Mouse (Mus musculus) megakaryocyte, adult 5-6 weeks (primary cell): ENCODE measurements around the gene Atn1. TPM values are rescaled to one million over a fixed set of nuclear protein-coding genes. Genes with fewer than 3 reads are reported as not detected.

Experiments
- ATAC-seq: 2 replicates; pipeline ENCODE4 v1.8.0; 2016; ENCODE audit warnings: mild to moderate bottlenecking, inconsistent platforms; ENCODE audit not compliant: poor library complexity, severe bottlenecking
- total RNA-seq, 2 experiments: library from RNA; stranded (forward) in 1 of 2; stranded (reverse) in 1 of 2; fragments of 153-499, 151-499 nt in 1 of 2; fragments of 221-1000, 200-1000 nt in 1 of 2; gene quantifications; 2 replicates each; pipeline versions ENCODE4 v1.2.3 to v1.2.4; 2015 to 2017

The Atn1 gene
- total RNA-seq, 2 experiments from 2014 or later = 3.0 to 25.7 TPM

DNA sequence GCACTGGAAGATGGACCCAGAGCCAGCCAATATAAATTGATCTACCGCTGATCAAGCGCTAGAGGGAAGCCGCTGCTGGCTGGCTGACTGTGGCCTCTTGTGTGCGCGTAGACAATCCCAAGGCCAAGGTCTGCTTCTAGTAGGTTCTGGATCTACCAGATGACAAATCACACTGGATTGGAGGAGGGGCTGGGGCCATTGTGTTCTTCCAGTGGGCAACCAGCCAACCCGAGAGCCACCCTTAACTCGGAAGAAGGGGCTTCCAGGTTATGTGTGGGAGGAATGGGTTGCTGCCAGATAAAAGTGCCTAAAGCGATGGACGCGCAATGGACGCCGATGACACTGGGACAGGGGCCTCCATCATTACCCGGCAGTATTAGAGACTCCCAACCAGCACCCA lies 38.4 kb downstream of the Atn1 start:
- no peak for ATAC-seq

GRCm38 (mm10) chr6:124716864-124717490 lies 39.3 kb downstream of the Atn1 start:
- peak; percentile 66 for ATAC-seq

GRCm38 (mm10) chr6:124712918-124713317 lies 43.4 kb downstream of the Atn1 start:
- no peak for ATAC-seq

DNA sequence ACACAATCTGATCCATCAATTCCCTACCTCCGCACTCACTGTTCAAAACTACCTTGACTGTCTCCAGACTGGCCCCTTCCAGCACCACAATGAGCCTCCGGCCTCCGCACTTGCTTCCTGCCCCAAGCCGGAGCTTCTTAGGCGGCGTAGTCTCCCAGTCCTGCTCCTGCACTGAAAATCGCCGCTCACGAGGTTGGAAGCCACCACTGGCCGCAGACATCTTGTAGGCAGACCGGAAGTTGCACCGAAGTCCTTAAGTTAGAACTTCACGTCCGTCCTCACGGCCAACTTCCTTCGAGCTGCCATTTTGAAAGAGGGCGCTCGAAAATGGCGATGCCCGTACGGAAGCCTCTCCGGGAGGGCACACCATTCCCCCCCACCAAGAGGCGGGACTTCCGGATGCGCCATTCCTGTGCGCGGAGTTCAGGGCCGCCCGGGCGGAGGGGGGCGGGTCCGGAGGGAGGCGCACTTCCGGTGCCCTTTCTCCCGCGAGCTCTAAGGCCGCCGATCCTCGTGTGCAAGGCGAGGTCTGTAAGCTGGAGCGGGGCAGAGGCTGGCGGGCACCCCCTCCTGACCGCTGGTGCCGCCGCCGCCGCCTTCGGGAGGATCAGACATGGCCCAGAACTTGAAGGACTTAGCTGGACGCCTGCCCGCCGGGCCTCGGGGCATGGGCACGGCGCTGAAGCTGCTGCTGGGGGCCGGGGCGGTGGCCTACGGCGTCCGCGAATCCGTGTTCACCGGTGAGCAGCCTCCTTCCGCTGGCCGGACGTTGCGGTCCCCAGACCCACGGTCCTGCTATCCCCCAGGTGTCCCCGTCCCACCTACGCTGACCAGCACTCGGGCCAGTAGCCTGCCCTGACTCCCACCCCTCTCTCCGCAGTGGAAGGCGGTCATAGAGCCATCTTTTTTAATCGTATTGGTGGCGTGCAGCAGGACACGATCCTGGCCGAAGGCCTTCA lies 44.2 kb downstream of the Atn1 start, which contains the start of the genes Emg1 and Phb2:
Emg1 (minus strand) TSS at position 355 of the 959 bp plus-strand sequence.
Phb2 (plus strand) TSS at position 513 of the 959 bp plus-strand sequence.
- ATAC-seq = peak; percentile 95

GRCm38 (mm10) chr6:124708289-124708889 lies 47.9 kb downstream of the Atn1 start:
- no peak for ATAC-seq

GRCm38 (mm10) chr6:124706061-124706627 lies 50.2 kb downstream of the Atn1 start:
- no peak for ATAC-seq

DNA sequence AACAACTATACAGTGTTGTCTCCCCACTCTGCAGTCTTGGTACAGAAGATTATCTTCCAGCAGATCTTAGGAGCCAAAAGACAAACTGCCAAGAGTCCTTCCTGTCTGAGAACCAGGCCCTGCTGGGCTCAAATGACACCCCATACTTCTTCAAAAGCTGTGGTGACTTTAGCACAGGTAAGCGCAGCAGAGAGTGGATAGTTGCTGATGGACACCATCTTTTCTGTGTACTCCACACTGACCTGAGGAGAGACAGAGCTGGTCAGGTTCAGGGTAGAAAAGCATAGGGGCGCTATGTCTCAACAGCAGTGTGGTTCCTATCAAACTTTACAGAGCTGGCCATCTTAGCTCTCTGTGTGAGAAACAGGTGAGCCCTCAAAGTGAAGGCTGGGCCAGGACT lies 51.9 kb downstream of the Atn1 start:
- ATAC-seq = no peak

DNA sequence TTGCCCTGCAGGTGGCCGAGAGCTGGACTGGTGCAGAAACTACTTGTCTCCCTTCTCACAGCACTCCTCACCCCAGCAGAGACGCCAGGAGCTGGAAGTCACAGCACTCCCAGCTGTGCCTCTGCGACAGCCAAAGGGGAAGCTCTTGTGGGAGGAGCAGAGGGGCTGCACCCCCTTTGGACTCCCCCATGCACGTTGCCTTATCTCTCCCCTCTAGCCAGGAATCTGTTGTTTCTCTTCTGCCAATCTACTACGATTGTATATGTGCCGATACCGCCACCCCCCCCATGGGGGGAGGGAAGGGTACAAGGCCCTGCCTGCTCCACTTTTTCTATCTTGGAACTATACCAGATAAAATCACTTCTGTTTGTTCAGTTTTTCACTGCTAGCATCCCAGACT lies 52.5 kb downstream of the Atn1 start:
- no peak for ATAC-seq

DNA sequence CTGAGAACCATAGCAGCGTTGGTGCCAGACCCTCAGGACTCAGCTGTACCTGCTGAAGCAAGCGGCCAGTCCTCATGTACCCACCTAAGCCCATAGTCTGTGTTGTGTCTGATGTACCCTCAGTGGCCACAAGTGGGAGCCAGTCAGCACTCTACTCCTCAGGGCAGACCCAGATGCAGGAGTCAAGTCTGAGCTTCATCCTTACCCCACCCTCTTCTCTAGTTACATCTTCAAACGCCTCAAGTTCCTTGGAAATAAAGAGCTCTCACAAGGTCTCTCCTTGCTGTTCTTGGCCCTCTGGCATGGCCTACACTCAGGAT lies 53.6 kb downstream of the Atn1 start:
- ATAC-seq = peak; percentile 95

DNA sequence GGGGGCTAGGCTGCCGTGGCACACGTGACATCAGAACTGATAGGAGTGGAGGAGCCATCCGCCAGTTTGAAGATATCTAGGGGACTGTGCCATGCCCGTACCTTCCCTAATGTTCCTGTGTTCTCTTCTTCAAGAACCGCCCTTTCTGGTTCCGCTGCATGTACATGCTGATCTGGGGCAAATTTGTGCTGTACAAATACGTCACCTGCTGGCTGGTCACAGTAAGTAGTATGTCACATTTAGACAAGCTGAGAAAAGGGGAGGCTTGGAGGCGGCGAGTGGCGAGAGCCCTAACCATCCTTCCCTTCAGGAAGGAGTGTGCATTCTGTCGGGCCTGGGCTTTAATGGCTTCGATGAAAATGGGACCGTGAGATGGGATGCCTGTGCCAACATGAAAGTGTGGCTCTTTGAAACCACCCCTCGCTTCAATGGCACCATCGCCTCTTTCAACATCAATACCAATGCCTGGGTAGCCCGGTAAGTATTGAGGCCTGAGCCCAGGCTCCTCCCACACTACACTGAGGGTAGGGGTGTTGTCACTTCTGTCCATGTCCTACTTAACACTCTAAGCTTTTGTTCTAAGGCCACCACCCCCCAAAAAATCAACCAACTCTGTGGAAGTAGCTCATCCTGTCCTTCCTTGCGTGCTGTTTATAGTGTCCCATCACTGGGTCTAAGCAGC lies 54.1 kb downstream of the Atn1 start:
- ATAC-seq = no peak

DNA sequence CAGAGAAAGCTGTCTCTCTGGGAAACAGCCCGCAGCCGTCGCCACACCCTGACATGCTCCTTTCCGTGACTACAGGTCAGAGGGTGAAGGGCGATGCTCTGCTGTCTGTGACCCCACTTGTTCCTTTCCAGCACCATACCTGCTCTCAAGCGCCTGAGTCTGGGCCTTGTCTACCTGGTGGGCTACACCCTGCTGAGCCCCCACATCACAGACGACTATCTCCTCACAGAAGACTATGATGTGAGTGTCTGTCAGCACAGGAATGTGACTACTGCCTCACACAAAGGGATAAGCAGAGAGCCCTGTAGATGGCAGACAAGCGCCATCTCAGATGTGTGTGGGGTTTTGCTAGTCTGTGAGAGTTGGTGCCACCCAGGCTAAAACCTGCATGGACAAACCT lies 55.0 kb downstream of the Atn1 start:
- ATAC-seq = no peak

DNA sequence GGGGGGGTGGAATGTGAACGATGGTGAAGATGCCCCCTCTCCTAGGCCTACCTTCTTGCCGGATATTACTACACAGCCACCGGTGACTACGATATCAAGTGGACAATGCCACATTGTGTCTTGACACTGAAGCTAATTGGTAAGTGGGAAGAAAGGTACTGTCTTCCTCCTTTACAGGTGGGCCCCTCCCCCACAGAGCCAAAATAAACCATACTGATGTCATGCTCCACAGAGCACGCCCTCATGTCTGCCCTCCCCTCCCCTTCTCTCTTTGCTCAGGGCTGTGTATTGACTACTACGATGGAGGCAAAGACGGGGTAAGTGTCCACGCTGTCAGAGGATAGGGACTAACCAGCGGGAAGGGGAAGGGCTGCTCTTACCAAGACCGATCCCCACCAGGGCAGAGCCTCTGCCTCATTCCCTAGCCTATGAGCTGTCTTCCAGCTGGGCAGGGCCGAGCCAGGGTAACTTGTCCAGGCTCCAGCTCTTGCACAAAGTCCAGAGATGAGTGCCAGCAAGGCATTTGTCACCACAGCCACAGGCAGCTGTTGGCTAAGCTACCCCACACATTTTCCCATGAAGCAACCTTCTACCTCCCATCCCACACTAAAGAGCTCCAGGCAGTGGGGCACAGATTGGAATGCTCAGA lies 56.2 kb downstream of the Atn1 start:
- ATAC-seq = no peak

- ATAC-seq = no peak
Observed at GRCm38 (mm10) chr6:124699366-124699765, 57.0 kb downstream of the Atn1 start.

DNA sequence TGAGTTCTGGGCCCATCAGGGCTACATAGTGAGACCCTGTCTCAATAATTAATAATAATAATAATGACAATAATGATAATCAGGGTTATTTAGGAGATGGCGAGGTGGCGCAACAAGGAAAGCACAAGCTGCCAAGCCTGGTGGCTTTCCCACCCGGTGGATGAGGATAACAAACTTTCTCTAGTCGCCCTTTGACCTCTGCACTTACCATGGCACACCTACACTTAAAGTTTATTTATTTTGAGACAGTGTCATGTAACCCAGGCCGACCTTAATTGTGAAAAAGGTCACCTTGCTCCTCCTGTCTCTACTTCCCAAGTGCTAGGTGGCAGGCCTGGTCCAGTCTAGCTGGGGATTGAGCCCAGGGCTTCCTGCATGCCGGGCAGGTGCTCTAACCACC lies 57.6 kb downstream of the Atn1 start:
- ATAC-seq = no peak

GRCm38 (mm10) chr6:124696441-124697150 lies 59.7 kb downstream of the Atn1 start:
- ATAC-seq = no peak

DNA sequence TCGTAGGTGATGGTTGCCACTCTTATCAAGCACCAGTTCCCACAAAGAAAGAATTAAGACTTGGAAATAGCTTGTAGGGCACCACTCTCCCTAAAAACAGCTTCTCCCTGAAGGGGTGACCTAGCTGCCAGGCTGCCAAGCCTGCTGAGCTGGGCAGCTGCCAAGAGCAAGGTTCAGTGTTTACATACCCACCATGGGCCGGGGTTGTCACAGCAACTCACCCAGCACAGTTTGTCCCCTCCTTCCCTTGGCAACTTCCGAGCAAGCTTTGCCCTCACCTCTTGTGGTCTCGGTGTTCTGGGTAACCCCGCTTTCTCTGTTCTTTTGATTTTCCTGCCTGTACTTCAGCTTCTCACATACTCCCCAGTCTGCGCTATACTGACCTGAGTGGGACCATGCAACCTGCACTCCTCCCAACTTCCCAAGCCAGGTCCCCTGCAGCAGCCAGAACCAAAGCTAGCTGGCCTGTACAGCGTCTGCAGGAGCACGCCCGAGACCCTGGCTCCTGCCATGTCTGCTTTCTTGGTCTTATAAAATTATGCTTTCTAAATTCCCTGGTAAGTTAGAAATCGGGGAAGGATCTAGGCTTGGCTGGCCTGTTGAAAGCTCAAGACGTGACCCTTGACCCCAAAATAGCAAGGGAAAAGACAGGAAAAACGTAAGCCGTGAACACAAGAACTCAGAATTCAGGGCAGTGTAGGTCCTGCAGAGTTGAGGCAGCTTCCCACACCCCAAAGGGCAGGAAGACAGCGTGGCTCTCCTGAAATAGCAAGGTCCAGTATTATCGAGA lies 62.0 kb downstream of the Atn1 start:
- ATAC-seq = peak; percentile 45; the same call in 1 of the 2 replicates

GRCm38 (mm10) chr6:124693243-124693981 lies 62.9 kb downstream of the Atn1 start:
- ATAC-seq = no peak
